Mouse (Mus musculus) C2C12 (cell line): ENCODE data around the gene Fzd7. TPM values are rescaled to one million over a fixed set of nuclear protein-coding genes. Genes with fewer than 3 reads are reported as not detected.

Experiments
- H3K27me3 ChIP-seq: one replicate; pipeline ENCODE4 v1.6.1; 2011; ENCODE audit not compliant: control insufficient read depth, insufficient read depth, insufficient read length
- H3K36me3 ChIP-seq: one replicate; pipeline ENCODE4 v1.6.1; 2011; ENCODE audit not compliant: control insufficient read depth, insufficient read depth
- H3K4me3 ChIP-seq: one replicate; pipeline ENCODE4 v1.5.1; 2011; ENCODE audit warnings: mild to moderate bottlenecking, control low read depth; ENCODE audit not compliant: poor library complexity, insufficient read depth, severe bottlenecking
- H3K79me2 ChIP-seq: one replicate; pipeline ENCODE4 v1.6.1; 2011; ENCODE audit not compliant: control insufficient read depth, insufficient read depth
- H3K79me3 ChIP-seq: one replicate; pipeline ENCODE4 v1.6.1; 2011; ENCODE audit warnings: low read depth, control low read depth
- H3ac ChIP-seq: one replicate; pipeline ENCODE3; 2011; ENCODE audit warnings: low read depth; ENCODE audit not compliant: control insufficient read depth, insufficient read length
- CEBPB ChIP-seq: IDR thresholded peaks from one replicate; pipeline ENCODE4 v1.6.1; 2011; ENCODE audit warnings: low read depth, mild to moderate bottlenecking, control low read depth, moderate library complexity
- CTCF ChIP-seq: IDR thresholded peaks from one replicate; pipeline ENCODE4 v1.5.1; 2011; ENCODE audit not compliant: control insufficient read depth, insufficient read depth, insufficient read length
- FOSL1 ChIP-seq: IDR thresholded peaks from one replicate; pipeline ENCODE4 v1.8.0; 2011; ENCODE audit warnings: mild to moderate bottlenecking, low read length; ENCODE audit not compliant: poor library complexity, insufficient read depth, severe bottlenecking
- MAX ChIP-seq: IDR thresholded peaks from one replicate; pipeline ENCODE4 v1.6.1; 2011; ENCODE audit warnings: mild to moderate bottlenecking, control low read depth
- MYOD1 ChIP-seq: IDR thresholded peaks from one replicate; pipeline ENCODE4 v1.6.1; 2011; ENCODE audit warnings: low read depth; ENCODE audit not compliant: control insufficient read depth, insufficient read length
- MYOG ChIP-seq: IDR thresholded peaks from one replicate; pipeline ENCODE4 v1.6.1; 2011; ENCODE audit not compliant: control insufficient read depth, insufficient read length; ENCODE audit errors: extremely low read depth
- USF1 ChIP-seq: IDR thresholded peaks from one replicate; pipeline ENCODE4 v1.6.1; 2011; ENCODE audit warnings: low read depth, mild to moderate bottlenecking, control low read depth, moderate library complexity
- polyA plus RNA-seq: library from polyadenylated mRNA; unstranded; fragments of >200 nt; fragmentation: generic; extraction: Trizol; gene quantifications from one replicate; pipeline ENCODE4 v1.2.1, GENCODE M21; 2012; ENCODE audit warnings: missing spikeins

The Fzd7 gene
- polyA plus RNA-seq, 1 experiment, result 18.4 TPM

- H3K79me2 ChIP-seq, result no peaks in the 10 kb centered on the region
- H3K4me3 ChIP-seq, result no peak overlapping the region
- TF ChIP-seq MAX (no peak), CTCF (no peak), USF1 (no peak), MYOD1 (no peak), MYOG (no peak), FOSL1 (no peak), CEBPB (no peak)
- H3K36me3 ChIP-seq, result no peaks in the 10 kb centered on the region
- no peaks in the 10 kb centered on the region for H3K27me3 ChIP-seq
- no peak overlapping the region for H3ac ChIP-seq
- H3K79me3 ChIP-seq, result no peaks in the 10 kb centered on the region
Measured at GRCm38 (mm10) chr1:59449423-59449822, 32.8 kb upstream of the Fzd7 start.

- Histone ChIP-seq H3ac (no peak overlapping the region), H3K79me3 (no peaks in the 10 kb centered on the region), H3K27me3 (no peaks in the 10 kb centered on the region), H3K4me3 (no peak overlapping the region), H3K36me3 (no peaks in the 10 kb centered on the region), H3K79me2 (no peaks in the 10 kb centered on the region)
- TF ChIP-seq CTCF, result no peak
- no peak for TF ChIP-seq CEBPB
- no peak for TF ChIP-seq FOSL1
- no peak for TF ChIP-seq USF1
- no peak for TF ChIP-seq MYOD1
- no peak for TF ChIP-seq MYOG
- no peak for TF ChIP-seq MAX
Measured at GRCm38 (mm10) chr1:59450896-59451295, 31.3 kb upstream of the Fzd7 start.

GRCm38 (mm10) chr1:59451584-59451983 is 30.6 kb upstream of the Fzd7 start:
- Histone ChIP-seq H3K27me3 (no peaks in the 10 kb centered on the region), H3K36me3 (no peaks in the 10 kb centered on the region), H3K79me2 (no peaks in the 10 kb centered on the region), H3ac (no peak overlapping the region), H3K4me3 (no peak overlapping the region), H3K79me3 (no peaks in the 10 kb centered on the region)
- TF ChIP-seq MYOD1 (no peak), CTCF (no peak), MYOG (no peak), FOSL1 (no peak), MAX (no peak), CEBPB (no peak), USF1 (no peak)

- no peak overlapping the region for H3ac ChIP-seq
- H3K36me3 ChIP-seq, result no peaks in the 10 kb centered on the region
- no peak for TF ChIP-seq MAX
- no peak for TF ChIP-seq MYOD1
- TF ChIP-seq USF1, result no peak
- TF ChIP-seq MYOG, result no peak
- TF ChIP-seq CTCF, result no peak
- no peak for TF ChIP-seq CEBPB
- no peak for TF ChIP-seq FOSL1
- no peaks in the 10 kb centered on the region for H3K79me2 ChIP-seq
- no peaks in the 10 kb centered on the region for H3K27me3 ChIP-seq
- H3K79me3 ChIP-seq, result no peaks in the 10 kb centered on the region
- H3K4me3 ChIP-seq, result no peak overlapping the region
Measured at GRCm38 (mm10) chr1:59456825-59457224, 25.4 kb upstream of the Fzd7 start.

- no peaks in the 10 kb centered on the region for H3K36me3 ChIP-seq
- H3K27me3 ChIP-seq, result no peaks in the 10 kb centered on the region
Measured at GRCm38 (mm10) chr1:59457873-59458272, 24.4 kb upstream of the Fzd7 start.

GRCm38 (mm10) chr1:59458886-59459285 is 23.3 kb upstream of the Fzd7 start:
- no peaks in the 10 kb centered on the region for H3K79me2 ChIP-seq

More at GRCm38 (mm10) chr1:59457873-59458272, 24.4 kb upstream of the Fzd7 start:
- H3K4me3 ChIP-seq, result no peak overlapping the region
- no peaks in the 10 kb centered on the region for H3K79me2 ChIP-seq
- H3K79me3 ChIP-seq, result no peaks in the 10 kb centered on the region
- TF ChIP-seq MYOG (no peak), MAX (no peak), CEBPB (peak; percentile 9), FOSL1 (no peak), USF1 (no peak), MYOD1 (no peak), CTCF (no peak)
- H3ac ChIP-seq, result no peak overlapping the region

More at GRCm38 (mm10) chr1:59458886-59459285, 23.3 kb upstream of the Fzd7 start:
- Histone ChIP-seq H3ac (no peak overlapping the region), H3K79me3 (no peaks in the 10 kb centered on the region), H3K4me3 (no peak overlapping the region), H3K27me3 (no peaks in the 10 kb centered on the region), H3K36me3 (no peaks in the 10 kb centered on the region)
- TF ChIP-seq MYOD1 (no peak), MYOG (no peak), MAX (no peak), CTCF (no peak), CEBPB (no peak), FOSL1 (no peak), USF1 (no peak)
